Mouse (Mus musculus): ENCODE results near the gene Rdh14. TPM values are rescaled to one million over a fixed set of nuclear protein-coding genes. Genes with fewer than 3 reads are reported as not detected.
A peak's percentile ranks its signal among the peaks of the same experiment; 100 is the strongest.

The Rdh14 gene
- 61.6 and 65.1 TPM in 2 replicates for polyA plus RNA-seq (2015; fragmentation: Nextera tagmentation; extraction: Ambion mirVana)

DNA sequence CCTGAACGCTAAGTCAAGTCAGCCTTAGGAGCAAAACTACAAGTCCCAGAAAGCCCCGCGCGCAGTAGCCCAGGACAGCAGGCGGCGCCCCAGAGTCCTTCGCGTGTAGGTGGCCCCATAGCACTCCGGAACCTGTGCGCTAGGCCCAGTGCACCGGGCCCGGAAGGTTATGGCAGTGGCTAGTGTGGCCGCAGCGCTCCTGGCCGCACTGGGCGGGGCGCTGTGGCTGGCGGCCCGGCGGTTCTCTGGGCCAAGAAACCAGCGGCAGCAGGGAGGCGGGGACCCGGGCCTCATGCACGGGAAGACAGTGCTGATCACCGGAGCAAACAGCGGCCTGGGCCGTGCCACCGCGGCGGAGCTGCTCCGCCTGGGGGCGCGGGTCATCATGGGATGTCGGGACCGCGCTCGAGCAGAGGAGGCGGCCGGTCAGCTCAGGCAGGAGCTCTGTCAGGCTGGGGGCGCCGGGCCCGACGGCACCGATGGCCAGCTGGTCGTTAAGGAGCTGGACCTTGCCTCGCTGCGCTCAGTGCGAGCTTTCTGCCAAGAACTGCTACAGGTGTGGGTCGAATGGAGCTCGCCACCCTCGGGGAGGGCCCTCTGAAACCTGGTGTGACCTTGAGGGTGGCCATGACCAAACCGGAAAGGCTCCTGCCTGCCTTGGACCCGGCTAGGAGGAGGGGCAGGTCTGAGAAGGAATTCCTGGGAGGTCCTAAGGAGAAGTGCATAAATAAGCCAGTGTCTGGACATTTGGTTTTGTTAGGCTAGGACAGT, at the start of gene Rdh14:
TSS of gene Rdh14 (plus strand) at position 102 of the 771 bp plus-strand sequence.
- H3K4me2 ChIP-seq: peak within 1 kb of the TSS; percentile 60
- peak; percentile 97 for ATAC-seq (replicated peaks; ENCODE audit: insufficient number of reproducible peaks, insufficient read depth, low FRiP score, low read depth)
- peaks cover 9% of the 10 kb centered on the region for H3K4me1 ChIP-seq (replicated peaks)
- H3K36me3 ChIP-seq: peaks cover 11% of the 10 kb centered on the region; the same call in 1 of the 2 replicates
- no peaks in the 10 kb centered on the region for H3K9me3 ChIP-seq (replicated peaks)
- no peaks in the 10 kb centered on the region for H3K27me3 ChIP-seq
- peak within 1 kb of the TSS; percentile 77 for H3K4me3 ChIP-seq
- H3K27ac ChIP-seq: peak within 1 kb of the TSS; percentile 97
- H3K9ac ChIP-seq: peak within 1 kb of the TSS; percentile 96
- WGBS: under 1% methylated on average over 53 of the region's 53 CpGs

DNA sequence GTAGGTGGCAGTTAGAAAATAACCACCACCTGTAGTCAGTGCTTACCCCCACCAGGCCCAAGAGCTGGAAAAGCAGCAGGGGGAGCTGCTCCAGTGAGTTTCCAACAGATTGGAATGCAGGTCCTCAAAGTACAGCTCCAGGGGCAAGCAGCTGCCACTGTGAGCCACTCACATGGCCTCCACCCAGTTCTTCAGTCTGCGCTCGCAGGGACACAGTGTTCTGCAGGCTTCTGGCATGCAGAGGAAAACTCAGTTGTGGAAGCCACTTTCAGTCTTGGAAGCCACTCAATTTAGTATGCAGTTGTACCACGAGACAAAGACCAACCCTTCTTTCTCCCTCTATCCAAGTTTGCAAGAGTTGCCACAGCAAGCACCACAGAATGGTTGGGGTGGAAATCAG, 39.9 kb upstream of the Rdh14 start:
- H3K4me2 ChIP-seq: no peak overlapping the region
- no peak for ATAC-seq (replicated peaks; ENCODE audit: insufficient number of reproducible peaks, insufficient read depth, low FRiP score, low read depth)
- H3K36me3 ChIP-seq: no peaks in the 10 kb centered on the region
- no peak overlapping the region for H3K9ac ChIP-seq
- H3K27me3 ChIP-seq: no peaks in the 10 kb centered on the region
- H3K27ac ChIP-seq: no peak overlapping the region
- H3K9me3 ChIP-seq (replicated peaks): no peaks in the 10 kb centered on the region
- WGBS: 51% methylated on average over 3 of the region's 3 CpGs
- no peak overlapping the region for H3K4me3 ChIP-seq
- H3K4me1 ChIP-seq (replicated peaks): no peaks in the 10 kb centered on the region

DNA sequence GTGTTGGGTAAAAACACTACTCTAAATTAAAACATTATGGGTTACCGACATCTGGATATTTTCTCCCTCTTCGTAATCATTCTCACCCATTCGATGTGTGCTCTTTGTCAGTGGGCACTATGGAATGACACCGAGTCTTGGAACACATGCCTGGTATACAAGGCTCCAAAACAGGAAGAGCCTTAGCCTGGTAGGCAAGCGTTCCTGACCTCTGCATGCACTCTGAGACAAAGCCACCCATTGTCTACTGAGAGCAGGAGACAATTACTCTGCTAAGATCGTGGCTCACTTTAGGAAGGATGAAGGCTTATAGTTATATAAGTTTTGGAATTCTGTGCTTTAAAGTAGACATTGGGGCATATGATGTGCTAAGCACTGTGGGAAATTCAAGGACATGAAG, 32.8 kb upstream of the Rdh14 start:
- no peaks in the 10 kb centered on the region for H3K27me3 ChIP-seq
- H3K36me3 ChIP-seq: no peaks in the 10 kb centered on the region
- no peak overlapping the region for H3K27ac ChIP-seq
- H3K4me1 ChIP-seq (replicated peaks): no peaks in the 10 kb centered on the region
- no peak for ATAC-seq (replicated peaks; ENCODE audit: insufficient number of reproducible peaks, insufficient read depth, low FRiP score, low read depth)
- H3K4me3 ChIP-seq: no peak overlapping the region
- H3K9ac ChIP-seq: no peak overlapping the region
- 53% methylated on average over 6 of the region's 6 CpGs for WGBS
- no peaks in the 10 kb centered on the region for H3K9me3 ChIP-seq (replicated peaks)
- no peak overlapping the region for H3K4me2 ChIP-seq

DNA sequence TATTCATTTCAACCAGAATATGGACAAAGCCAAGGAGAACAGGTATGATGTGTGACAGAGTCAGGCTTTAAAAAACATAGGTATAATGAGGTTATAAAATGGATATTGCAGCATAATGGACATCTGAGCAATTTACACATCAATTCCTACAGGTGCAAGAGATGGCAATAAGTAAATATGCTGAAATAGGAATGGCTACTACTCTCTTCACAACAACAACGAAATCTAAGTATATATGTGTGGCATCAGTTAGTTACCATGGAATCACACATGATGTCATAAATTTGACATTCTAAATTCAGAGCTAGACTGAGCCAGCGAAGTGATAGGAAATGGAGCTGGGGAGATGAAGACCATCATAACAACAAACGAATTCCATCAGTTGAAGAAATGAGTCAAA, 20.9 kb upstream of the Rdh14 start, which contains the start of gene Nt5c1b:
TSS of gene Nt5c1b (plus strand) at position 301 of the 400 bp plus-strand sequence.
- H3K4me2 ChIP-seq: no peak within 1 kb of the TSS
- H3K9me3 ChIP-seq (replicated peaks): no peaks in the 10 kb centered on the region
- ATAC-seq (replicated peaks; ENCODE audit: insufficient number of reproducible peaks, insufficient read depth, low FRiP score, low read depth): no peak
- H3K4me3 ChIP-seq: no peak within 1 kb of the TSS
- no peak within 1 kb of the TSS for H3K9ac ChIP-seq
- H3K36me3 ChIP-seq: no peaks in the 10 kb centered on the region
- H3K27me3 ChIP-seq: no peaks in the 10 kb centered on the region
- whole genome bisulfite sequencing: 64% methylated on average over 3 of the region's 3 CpGs
- no peaks in the 10 kb centered on the region for H3K4me1 ChIP-seq (replicated peaks)
- H3K27ac ChIP-seq: no peak within 1 kb of the TSS

GRCm38 (mm10) chr12:10400788-10401187, 10.2 kb downstream of the Rdh14 start:
- no peak for ATAC-seq (replicated peaks; ENCODE audit: insufficient number of reproducible peaks, insufficient read depth, low FRiP score, low read depth)
- H3K36me3 ChIP-seq: no peaks in the 10 kb centered on the region
- no peaks in the 10 kb centered on the region for H3K27me3 ChIP-seq
- no peaks in the 10 kb centered on the region for H3K4me1 ChIP-seq (replicated peaks)
- no peaks in the 10 kb centered on the region for H3K9me3 ChIP-seq (replicated peaks)
- no peak overlapping the region for H3K27ac ChIP-seq
- H3K9ac ChIP-seq: no peak overlapping the region
- no peak overlapping the region for H3K4me2 ChIP-seq
- 66% methylated on average over 1 of the region's 1 CpGs for WGBS
- no peak overlapping the region for H3K4me3 ChIP-seq

DNA sequence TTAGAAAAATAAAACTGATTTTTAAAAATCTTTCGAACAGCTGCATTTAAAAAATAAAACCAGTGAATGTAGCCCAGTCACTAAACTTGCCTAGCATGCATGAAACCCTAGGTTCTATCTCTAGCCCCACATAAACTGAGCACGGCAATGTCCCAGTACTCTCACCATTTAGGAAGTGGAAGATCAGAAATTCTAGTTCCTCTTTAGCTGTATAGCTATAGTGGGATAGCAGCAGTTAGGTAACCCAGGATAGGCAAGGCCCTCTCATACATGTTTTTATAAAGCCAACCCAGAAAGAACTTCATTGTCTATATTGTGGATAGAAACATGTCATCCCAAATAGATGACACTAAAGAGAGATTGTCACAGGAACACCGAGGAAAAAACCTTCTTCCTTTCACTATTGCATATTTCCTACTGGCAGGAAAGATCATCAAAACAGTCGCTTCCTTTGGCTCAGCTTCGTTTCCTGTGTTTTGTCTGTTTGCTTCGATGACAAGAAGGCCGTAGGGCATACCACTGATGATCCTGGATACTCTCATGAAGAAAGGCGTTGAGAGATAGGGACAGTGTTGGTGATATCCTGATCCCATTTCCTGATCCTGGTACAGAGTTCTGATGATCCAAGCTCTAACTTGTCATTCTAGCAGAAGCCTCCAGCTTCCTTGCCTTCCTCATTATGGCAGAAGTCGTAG, 12.0 kb downstream of the Rdh14 start:
- H3K36me3 ChIP-seq: no peaks in the 10 kb centered on the region
- H3K27ac ChIP-seq: no peak overlapping the region
- H3K9me3 ChIP-seq (replicated peaks): no peaks in the 10 kb centered on the region
- no peaks in the 10 kb centered on the region for H3K4me1 ChIP-seq (replicated peaks)
- no peak overlapping the region for H3K4me3 ChIP-seq
- 55% methylated on average over 9 of the region's 9 CpGs for WGBS
- no peak for ATAC-seq (replicated peaks; ENCODE audit: insufficient number of reproducible peaks, insufficient read depth, low FRiP score, low read depth)
- H3K4me2 ChIP-seq: no peak overlapping the region
- H3K27me3 ChIP-seq: no peaks in the 10 kb centered on the region
- no peak overlapping the region for H3K9ac ChIP-seq

DNA sequence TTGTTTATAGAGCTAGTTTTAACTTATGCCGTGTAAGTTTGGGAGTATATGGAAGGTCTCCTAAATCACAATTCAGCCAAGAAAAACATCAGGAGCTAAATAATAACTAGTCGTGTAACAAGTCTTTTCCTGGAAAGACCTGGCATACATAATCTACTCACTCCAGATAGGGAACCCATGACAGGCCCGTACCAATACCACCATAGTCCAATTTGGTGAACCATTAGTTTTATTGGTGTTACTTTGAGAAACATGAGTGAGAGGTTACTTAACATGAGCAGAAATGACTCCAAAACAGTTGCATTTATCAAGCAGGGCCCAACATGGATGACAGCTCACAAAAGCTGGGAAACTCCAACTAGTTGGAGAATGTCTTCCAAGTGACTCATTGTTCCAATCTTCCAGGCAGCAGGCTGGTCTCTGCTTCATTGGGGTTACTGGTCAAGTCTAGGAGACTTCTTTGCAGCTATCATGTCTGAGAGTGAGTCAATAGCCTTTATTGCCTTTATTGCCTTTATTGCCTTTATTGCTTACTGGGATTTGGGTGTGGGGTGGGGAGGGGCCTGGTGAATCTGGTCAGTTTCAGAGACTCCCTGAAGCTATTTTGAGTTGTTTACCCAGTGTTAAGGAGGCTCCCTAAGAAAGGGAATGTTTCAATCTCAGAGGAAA, 20.1 kb downstream of the Rdh14 start:
- no peak overlapping the region for H3K9ac ChIP-seq
- no peak overlapping the region for H3K27ac ChIP-seq
- no peak for ATAC-seq (replicated peaks; ENCODE audit: insufficient number of reproducible peaks, insufficient read depth, low FRiP score, low read depth)
- H3K9me3 ChIP-seq (replicated peaks): no peaks in the 10 kb centered on the region
- no peak overlapping the region for H3K4me2 ChIP-seq
- no peaks in the 10 kb centered on the region for H3K36me3 ChIP-seq
- H3K27me3 ChIP-seq: no peaks in the 10 kb centered on the region
- H3K4me1 ChIP-seq (replicated peaks): peaks cover 4% of the 10 kb centered on the region
- no peak overlapping the region for H3K4me3 ChIP-seq
- 73% methylated on average over 3 of the region's 3 CpGs for whole genome bisulfite sequencing

- 80% methylated on average over 1 of the region's 1 CpGs for WGBS
- no peak for ATAC-seq (replicated peaks; ENCODE audit: insufficient number of reproducible peaks, insufficient read depth, low FRiP score, low read depth)
- H3K27me3 ChIP-seq: no peaks in the 10 kb centered on the region
- H3K4me2 ChIP-seq: no peak overlapping the region
- no peaks in the 10 kb centered on the region for H3K36me3 ChIP-seq
- peaks cover 4% of the 10 kb centered on the region for H3K4me1 ChIP-seq (replicated peaks)
- H3K4me3 ChIP-seq: no peak overlapping the region
- no peak overlapping the region for H3K27ac ChIP-seq
- H3K9ac ChIP-seq: no peak overlapping the region
- no peaks in the 10 kb centered on the region for H3K9me3 ChIP-seq (replicated peaks)
These were observed 20.9 kb downstream of the Rdh14 start for GRCm38 (mm10) chr12:10411453-10411852.

DNA sequence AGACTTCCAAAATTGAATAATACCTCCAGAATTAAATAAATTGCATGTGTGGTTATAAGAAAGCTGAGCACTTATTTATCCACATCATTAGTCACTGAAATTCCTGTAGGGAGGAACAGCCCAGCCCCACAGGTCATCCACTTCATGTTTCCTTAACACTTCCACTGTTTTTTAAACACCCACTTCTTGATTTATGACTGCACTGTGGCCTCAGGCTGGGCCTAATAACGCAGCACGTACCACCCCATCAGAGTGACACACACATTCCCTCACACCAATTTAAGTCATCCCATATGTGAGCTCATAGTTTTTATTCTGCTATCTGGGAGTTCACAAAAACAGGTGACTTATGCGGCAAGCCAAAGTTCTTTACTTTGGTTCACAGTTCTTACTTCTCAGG, 31.8 kb downstream of the Rdh14 start:
- WGBS: 61% methylated on average over 3 of the region's 3 CpGs
- Histone ChIP-seq H3K9me3 (replicated peaks) (no peaks in the 10 kb centered on the region), H3K9ac (no peak overlapping the region), H3K4me1 (replicated peaks) (no peaks in the 10 kb centered on the region), H3K4me2 (no peak overlapping the region), H3K27ac (no peak overlapping the region), H3K36me3 (no peaks in the 10 kb centered on the region), H3K4me3 (no peak overlapping the region), H3K27me3 (no peaks in the 10 kb centered on the region)
- ATAC-seq (replicated peaks; ENCODE audit: insufficient number of reproducible peaks, insufficient read depth, low FRiP score, low read depth): no peak

- H3K27me3 ChIP-seq: no peaks in the 10 kb centered on the region
- ATAC-seq (replicated peaks; ENCODE audit: insufficient number of reproducible peaks, insufficient read depth, low FRiP score, low read depth): no peak
- 69% methylated on average over 9 of the region's 9 CpGs for WGBS
- H3K9ac ChIP-seq: no peak overlapping the region
- H3K36me3 ChIP-seq: no peaks in the 10 kb centered on the region
- no peaks in the 10 kb centered on the region for H3K9me3 ChIP-seq (replicated peaks)
- H3K4me2 ChIP-seq: no peak overlapping the region
- no peak overlapping the region for H3K4me3 ChIP-seq
- no peaks in the 10 kb centered on the region for H3K4me1 ChIP-seq (replicated peaks)
- no peak overlapping the region for H3K27ac ChIP-seq
These were observed 35.7 kb downstream of the Rdh14 start for GRCm38 (mm10) chr12:10425982-10426863.

DNA sequence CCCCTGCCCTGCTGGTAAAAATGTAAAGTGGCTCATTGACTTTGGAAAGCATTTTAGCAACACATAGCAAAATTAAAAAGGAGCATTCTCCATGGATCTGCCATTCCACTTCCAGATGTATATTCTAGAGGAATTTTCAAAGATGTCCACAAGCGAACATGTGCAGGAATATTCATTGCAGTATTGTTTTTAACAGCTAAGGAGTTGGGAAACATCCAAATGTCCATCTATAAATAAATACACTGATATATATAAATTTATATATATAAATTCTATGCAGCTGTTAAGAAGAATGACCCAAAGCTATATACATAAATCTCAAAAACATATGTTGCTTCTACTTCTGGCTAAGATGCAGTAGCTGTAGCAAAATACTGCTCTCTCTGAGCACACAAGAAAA, 40.4 kb downstream of the Rdh14 start:
- Histone ChIP-seq H3K27ac (no peak overlapping the region), H3K9me3 (replicated peaks) (no peaks in the 10 kb centered on the region), H3K4me2 (no peak overlapping the region), H3K4me1 (replicated peaks) (no peaks in the 10 kb centered on the region), H3K9ac (no peak overlapping the region), H3K27me3 (no peaks in the 10 kb centered on the region), H3K36me3 (no peaks in the 10 kb centered on the region), H3K4me3 (no peak overlapping the region)
- WGBS: 83% methylated on average over 1 of the region's 1 CpGs
- ATAC-seq (replicated peaks; ENCODE audit: insufficient number of reproducible peaks, insufficient read depth, low FRiP score, low read depth): no peak

Data from heart, embryonic 15.5 days (tissue).